Mouse (Mus musculus) cerebellum, adult 2 months (tissue): ENCODE results near the gene Gngt1. TPM values are rescaled to one million over a fixed set of nuclear protein-coding genes. Genes with fewer than 3 reads are reported as not detected.

Experiments
- DNase-seq, 2 experiments: peaks; one replicate each; pipeline ENCODE4 v3.0.0; 2021
- H3K27ac ChIP-seq: fragments of 200-500 bp; 2 replicates; pipeline ENCODE4 v1.5.1; 2012; ENCODE audit warnings: low read length, control low read depth, inconsistent platforms; ENCODE audit not compliant: insufficient read depth
- H3K27me3 ChIP-seq: fragments of 200-500 bp; 2 replicates; pipeline ENCODE4 v1.6.1; 2012; ENCODE audit warnings: inconsistent platforms, mild to moderate bottlenecking, low read length, moderate library complexity; ENCODE audit not compliant: control insufficient read depth, insufficient read depth
- H3K4me1 ChIP-seq: fragments of 200-500 bp; 2 replicates; pipeline ENCODE4 v1.6.1; 2011; ENCODE audit warnings: low read length; ENCODE audit not compliant: control insufficient read depth, insufficient read depth
- H3K4me3 ChIP-seq: fragments of 200-500 bp; replicated peaks from 2 replicates; pipeline ENCODE3; 2011; ENCODE audit warnings: mild to moderate bottlenecking, low read depth, low read length, control low read depth; ENCODE audit not compliant: insufficient read depth
- CTCF ChIP-seq: fragments of 200-500 bp; IDR thresholded peaks from 2 replicates; pipeline ENCODE4 v1.5.1; 2011; ENCODE audit warnings: low read depth, mild to moderate bottlenecking, control low read depth, low read length, moderate library complexity, borderline replicate concordance; ENCODE audit not compliant: insufficient read depth
- POLR2A ChIP-seq: fragments of 200-500 bp; IDR thresholded peaks from 2 replicates; pipeline ENCODE4 v1.6.1; 2011; ENCODE audit warnings: low read length, control low read depth, borderline replicate concordance; ENCODE audit not compliant: insufficient read depth
- WGBS: fragments of 180-500 bp; shearing (Covaris S2); methylation state at CpG from one replicate; pipeline ENCODE4 v1.1.7; 2018; 5-methylcytosine and 5-hydroxymethylcytosine counted together
- polyA plus RNA-seq: library from polyadenylated mRNA; depleted of rRNA; stranded (reverse); fragments of >200 nt; gene quantifications from 2 replicates; pipeline ENCODE4 v1.2.3, GENCODE M21; 2012

Gngt1 gene
- polyA plus RNA-seq, 1 experiment, result not detected

- no peaks in the 10 kb centered on the region for H3K4me1 ChIP-seq
- DNase-seq, result no peak
- WGBS, result 72% methylated on average over 3 of the region's 3 CpGs
- H3K4me3 ChIP-seq, result no peak overlapping the region
- no peak overlapping the region for H3K27ac ChIP-seq
- H3K27me3 ChIP-seq, result no peaks in the 10 kb centered on the region
- TF ChIP-seq POLR2A, result no peak
- TF ChIP-seq CTCF, result no peak
Measured at GRCm38 (mm10) chr6:4000716-4001115, 7.1 kb downstream of the Gngt1 start.

GRCm38 (mm10) chr6:4003445-4003844 is 9.9 kb downstream of the Gngt1 start:
- no peak for DNase-seq
- Histone ChIP-seq H3K4me1 (no peaks in the 10 kb centered on the region), H3K27me3 (no peaks in the 10 kb centered on the region), H3K27ac (no peak overlapping the region), H3K4me3 (no peak overlapping the region)
- WGBS, result 32% methylated on average over 4 of the region's 4 CpGs
- TF ChIP-seq CTCF (no peak), POLR2A (no peak)

GRCm38 (mm10) chr6:4003890-4004306 is 10.3 kb downstream of the Gngt1 start, which contains the start of gene Gng11:
Gene Gng11, plus strand, starts transcription at chr6:4003904.
- no peaks in the 10 kb centered on the region for H3K4me1 ChIP-seq

GRCm38 (mm10) chr6:4004808-4005207 is 11.2 kb downstream of the Gngt1 start:
- WGBS, result 76% methylated on average over 2 of the region's 2 CpGs
- no peak for DNase-seq
- no peak overlapping the region for H3K27ac ChIP-seq
- H3K27me3 ChIP-seq, result no peaks in the 10 kb centered on the region
- no peaks in the 10 kb centered on the region for H3K4me1 ChIP-seq
- H3K4me3 ChIP-seq, result no peak overlapping the region
- TF ChIP-seq POLR2A, result no peak
- no peak for TF ChIP-seq CTCF

More at GRCm38 (mm10) chr6:4003890-4004306, 10.3 kb downstream of the Gngt1 start, which contains the start of gene Gng11:
- Histone ChIP-seq H3K27ac (peak within 1 kb of the TSS; percentile 3; the same call in 1 of the 2 replicates), H3K4me3 (peak within 1 kb of the TSS; percentile 33), H3K27me3 (no peaks in the 10 kb centered on the region)
- no peak for TF ChIP-seq POLR2A
- TF ChIP-seq CTCF, result no peak
- 2% methylated on average over 19 of the region's 19 CpGs for WGBS
- peak; percentile 34 to 46 for DNase-seq

- H3K27ac ChIP-seq, result no peak overlapping the region
- TF ChIP-seq POLR2A, result no peak
- TF ChIP-seq CTCF, result no peak
- no peaks in the 10 kb centered on the region for H3K4me1 ChIP-seq
- H3K27me3 ChIP-seq, result no peaks in the 10 kb centered on the region
- no peak overlapping the region for H3K4me3 ChIP-seq
- 24% methylated on average over 2 of the region's 2 CpGs for WGBS
- no peak for DNase-seq
Measured at GRCm38 (mm10) chr6:4008501-4009040, 15.0 kb downstream of the Gngt1 start.

- no peak for TF ChIP-seq CTCF
- no peak for TF ChIP-seq POLR2A
- H3K27ac ChIP-seq, result no peak overlapping the region
- H3K4me1 ChIP-seq, result no peaks in the 10 kb centered on the region
- H3K4me3 ChIP-seq, result no peak overlapping the region
- DNase-seq, result no peak
- no peaks in the 10 kb centered on the region for H3K27me3 ChIP-seq
Measured at GRCm38 (mm10) chr6:4009548-4009947, 16.0 kb downstream of the Gngt1 start.

GRCm38 (mm10) chr6:4022645-4023044 is 29.1 kb downstream of the Gngt1 start:
- TF ChIP-seq CTCF (no peak), POLR2A (no peak)
- no peaks in the 10 kb centered on the region for H3K4me1 ChIP-seq
- no peaks in the 10 kb centered on the region for H3K27me3 ChIP-seq
- H3K4me3 ChIP-seq, result no peak overlapping the region
- H3K27ac ChIP-seq, result no peak overlapping the region
- DNase-seq, result no peak
- WGBS, result 69% methylated on average over 1 of the region's 1 CpGs

GRCm38 (mm10) chr6:4026367-4026766 is 32.8 kb downstream of the Gngt1 start:
- whole genome bisulfite sequencing, result 61% methylated on average over 2 of the region's 2 CpGs
- Histone ChIP-seq H3K4me3 (no peak overlapping the region), H3K4me1 (no peaks in the 10 kb centered on the region), H3K27ac (no peak overlapping the region), H3K27me3 (no peaks in the 10 kb centered on the region)
- DNase-seq, result no peak
- TF ChIP-seq CTCF, result no peak
- no peak for TF ChIP-seq POLR2A
